Mouse (Mus musculus) spleen, adult 10 weeks (tissue): ENCODE data around the gene Prp2. TPM values are rescaled to one million over a fixed set of nuclear protein-coding genes. Genes with fewer than 3 reads are reported as not detected.

Experiments
- polyA plus RNA-seq: library from polyadenylated mRNA; stranded (reverse); fragments of 350-450 nt; fragmentation: Illumina TruSeq; extraction: RNeasy Lipid Tissue Mini Kit (QIAGEN cat#74804); gene quantifications from one replicate; pipeline ENCODE4 v1.2.3, GENCODE M21; 2015; ENCODE audit warnings: low replicate concordance; ENCODE audit not compliant: insufficient read depth

Prp2 gene
- not detected for polyA plus RNA-seq

DNA sequence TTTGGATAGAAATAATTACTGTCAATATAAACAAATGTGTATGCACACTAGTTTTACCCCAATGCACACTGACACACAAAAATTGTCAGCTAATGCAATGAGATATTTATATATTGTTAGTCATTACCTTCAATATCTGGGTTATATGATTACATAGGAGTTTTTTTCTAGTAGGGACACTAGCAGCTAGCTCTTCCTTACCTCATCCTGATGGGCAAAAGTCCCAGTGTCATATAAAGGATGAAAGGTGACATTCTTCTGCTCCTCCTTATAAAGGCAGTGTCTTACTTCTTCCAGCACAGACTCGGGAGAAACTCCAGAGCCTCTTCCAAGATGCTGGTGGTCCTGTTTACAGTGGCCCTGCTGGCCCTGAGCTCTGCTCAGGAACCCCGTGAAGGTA is at the start of gene Prp2:
TSS of gene Prp2 (plus strand) at position 301 of the 400 bp plus-strand sequence.

GRCm38 (mm10) chr6:132569509-132569908 is 26.2 kb upstream of the Prp2 start, which contains the start of gene Prh1:
Prh1 (plus strand) TSS chr6:132569809.

Other genes with a start within 250 kb of the Prp2 start
- not detected for gene Gm8882, start 231.8 kb upstream of the Prp2 start, polyA plus RNA-seq
- gene Prh1, start 26.1 kb upstream of the Prp2 start, polyA plus RNA-seq, result not detected
- gene A630073D07Rik, start 55.6 kb downstream of the Prp2 start, polyA plus RNA-seq, result not detected
- not detected for gene Tas2r120, start 61.0 kb downstream of the Prp2 start, polyA plus RNA-seq
- not detected for gene Tas2r121, start 105.1 kb downstream of the Prp2 start, polyA plus RNA-seq
- gene Tas2r122, start 116.0 kb downstream of the Prp2 start, polyA plus RNA-seq, result not detected
- not detected for gene Tas2r115, start 142.1 kb downstream of the Prp2 start, polyA plus RNA-seq
- gene Tas2r124, start 158.8 kb downstream of the Prp2 start, polyA plus RNA-seq, result not detected
- not detected for gene Tas2r102, start 166.2 kb downstream of the Prp2 start, polyA plus RNA-seq
- gene Tas2r136, start 182.2 kb downstream of the Prp2 start, polyA plus RNA-seq, result not detected
- gene Tas2r117, start 206.9 kb downstream of the Prp2 start, polyA plus RNA-seq, result not detected